Mouse (Mus musculus) MEL (cell line): Measurements from ENCODE around the gene Plcb1.

ENCODE experiments used
- CTCF ChIP-seq, 3 experiments: IDR thresholded peaks in 2 of 3; conservative IDR thresholded peaks in 1 of 3; 2 replicates each; pipeline ENCODE4 v1.5.1; 2011 to 2012; ENCODE audit warnings: low read length in 3 of 3, low read depth in 2 of 3, mild to moderate bottlenecking in 2 of 3, improper control_type of control experiment in 1 of 3, inconsistent platforms in 1 of 3, mixed read lengths in 1 of 3, moderate library complexity in 1 of 3; ENCODE audit not compliant: control insufficient read depth in 1 of 3, insufficient read depth in 1 of 3, poor library complexity in 1 of 3, severe bottlenecking in 1 of 3
- POLR2A ChIP-seq, 2 experiments: IDR thresholded peaks; 2 replicates each; pipeline ENCODE4 v1.6.1; 2011 to 2012; ENCODE audit warnings: low read length in 2 of 2, mild to moderate bottlenecking in 2 of 2, control low read depth in 1 of 2, improper control_type of control experiment in 1 of 2, low read depth in 1 of 2, moderate library complexity in 1 of 2; ENCODE audit not compliant: control insufficient read depth in 1 of 2, insufficient read depth in 1 of 2, poor library complexity in 1 of 2

DNA sequence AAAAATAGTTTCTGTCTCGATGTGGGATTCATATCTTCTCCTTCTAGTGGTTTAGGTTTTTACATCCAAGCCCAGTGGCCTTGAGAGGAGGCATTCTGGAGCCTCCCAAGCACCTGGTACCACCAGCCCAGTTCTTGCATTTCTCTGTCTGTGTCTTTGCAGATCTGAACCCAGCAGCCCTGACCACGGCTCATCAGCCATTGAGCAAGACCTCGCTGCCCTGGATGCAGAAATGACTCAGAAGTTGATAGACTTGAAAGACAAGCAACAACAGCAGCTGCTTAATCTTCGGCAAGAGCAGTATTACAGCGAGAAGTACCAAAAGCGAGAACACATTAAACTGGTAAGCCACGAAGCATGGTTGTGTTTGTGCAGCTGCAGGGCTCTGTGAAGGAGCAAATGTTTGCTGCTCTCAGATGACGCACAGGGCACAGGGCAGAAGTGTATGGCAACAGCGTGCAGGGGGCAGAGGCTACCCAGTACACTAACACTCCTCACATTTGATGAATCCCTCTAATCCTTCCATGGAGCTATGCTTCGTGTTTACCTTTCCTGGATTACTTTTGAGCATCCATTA, 584.5 kb downstream of the Plcb1 start:
- TF ChIP-seq CTCF (IDR thresholded peaks at IDR 0.05 in 2 of 3, conservative IDR thresholded peaks at IDR 0.05 in 1 of 3; ENCODE audit: control insufficient read depth in 1 of 3, insufficient read depth in 1 of 3, low read depth in 2 of 3, low read length in 3 of 3, poor library complexity in 1 of 3, severe bottlenecking in 1 of 3) (no peak), POLR2A (IDR thresholded peaks at IDR 0.05; ENCODE audit: control insufficient read depth in 1 of 2, insufficient read depth in 1 of 2, low read depth in 1 of 2, low read length in 2 of 2, poor library complexity in 1 of 2) (no peak)
